In genomic region chr7:126775978-126776234, GRCm38 (mm10) we compare ENCODE assay signal across 8 mouse cellular contexts. TPM values are rescaled to one million over a fixed set of nuclear protein-coding genes. Genes with fewer than 3 reads are reported as not detected.
DNase-seq lines count a peak whose midpoint lies in the region; ATAC-seq and TF ChIP-seq lines count a peak whose summit lies in the region.

No protein-coding gene starts in this region.

- TF ChIP-seq CTCF in lung, adult 2 months (IDR thresholded peaks at IDR 0.05; ENCODE audit: insufficient read depth, low read length), result no peak

- peak overlapping the region; percentile 84 for H3K27ac ChIP-seq in lung, embryonic 15.5 days
- peak overlapping the region; percentile 94 for H3K27ac ChIP-seq in liver, embryonic 13.5 days
- peak overlapping the region; percentile 89 for H3K27ac ChIP-seq in stomach, embryonic 16.5 days (ENCODE audit: low read length)

- H3K9me3 ChIP-seq in lung, embryonic 15.5 days, result no peaks in the 10 kb centered on the region
- no peaks in the 10 kb centered on the region for H3K9me3 ChIP-seq in liver, embryonic 13.5 days (replicated peaks)
- no peaks in the 10 kb centered on the region for H3K9me3 ChIP-seq in stomach, embryonic 16.5 days (replicated peaks; ENCODE audit: control insufficient read depth, low read length)

- peaks cover 23% of the 10 kb centered on the region for H3K36me3 ChIP-seq in lung, embryonic 15.5 days
- H3K36me3 ChIP-seq in liver, embryonic 13.5 days, result peaks cover 16% of the 10 kb centered on the region
- no peaks in the 10 kb centered on the region for H3K36me3 ChIP-seq in stomach, embryonic 16.5 days (ENCODE audit: control insufficient read depth, insufficient read depth, low read length)

- H3K9ac ChIP-seq in lung, embryonic 15.5 days, result no peak overlapping the region
- peak overlapping the region; percentile 51; the same call in 1 of the 2 replicates for H3K9ac ChIP-seq in liver, embryonic 13.5 days
- H3K9ac ChIP-seq in stomach, embryonic 16.5 days (ENCODE audit: low read length), result peak overlapping the region; percentile 88; the same call in 1 of the 2 replicates

- H3K4me2 ChIP-seq in lung, embryonic 15.5 days, result peak overlapping the region; percentile 95
- peak overlapping the region; percentile 95 for H3K4me2 ChIP-seq in liver, embryonic 13.5 days
- H3K4me2 ChIP-seq in stomach, embryonic 16.5 days (ENCODE audit: low read depth, low read length), result peak overlapping the region; percentile 95

- H3K4me1 ChIP-seq in lung, embryonic 15.5 days, result peaks cover 51% of the 10 kb centered on the region
- H3K4me1 ChIP-seq in lung, adult 2 months (ENCODE audit: control insufficient read depth, insufficient read depth, low read length), result peaks cover 34% of the 10 kb centered on the region
- H3K4me1 ChIP-seq in liver, embryonic 13.5 days (replicated peaks), result peaks cover 62% of the 10 kb centered on the region
- peaks cover 25% of the 10 kb centered on the region for H3K4me1 ChIP-seq in stomach, embryonic 16.5 days (ENCODE audit: control insufficient read depth, insufficient read depth, low read length)

- TF ChIP-seq POLR2A in lung, adult 2 months (IDR thresholded peaks at IDR 0.05; ENCODE audit: borderline replicate concordance, extremely low read depth, low read depth, low read length), result no peak

- peak overlapping the region; percentile 77; the same call in 1 of the 2 replicates for H3K4me3 ChIP-seq in lung, embryonic 15.5 days
- no peak overlapping the region for H3K4me3 ChIP-seq in lung, adult 2 months (replicated peaks; ENCODE audit: extremely low read depth, low read depth, low read length)
- H3K4me3 ChIP-seq in liver, embryonic 13.5 days (replicated peaks), result peak overlapping the region; percentile 85; the same call in 1 of the 2 replicates
- no peak overlapping the region for H3K4me3 ChIP-seq in stomach, embryonic 16.5 days (replicated peaks; ENCODE audit: low read length)

- no peaks in the 10 kb centered on the region for H3K27me3 ChIP-seq in lung, embryonic 15.5 days
- H3K27me3 ChIP-seq in liver, embryonic 13.5 days, result no peaks in the 10 kb centered on the region
- no peaks in the 10 kb centered on the region for H3K27me3 ChIP-seq in stomach, embryonic 16.5 days (ENCODE audit: control insufficient read depth, insufficient read depth, low read length)

- WGBS in lung, embryonic 15.5 days, result 54% methylated on average over 3 of the region's 3 CpGs
- 56% methylated on average over 3 of the region's 3 CpGs for WGBS in lung, adult 2 months
- 68% methylated on average over 3 of the region's 3 CpGs for WGBS in liver, embryonic 13.5 days (ENCODE audit: insufficient replicate concordance)
- WGBS in stomach, embryonic 16.5 days, result 53% methylated on average over 3 of the region's 3 CpGs

- DNase-seq in cerebellum, adult 11-12 months, result peak; percentile 50
- DNase-seq in cerebellum, postnatal 4 days (ENCODE audit: low spot score in 2 of 2), result no peak
- no peak for DNase-seq in lung, adult 2 months
- DNase-seq in liver, embryonic 13.5 days, result no peak
- no peak for DNase-seq in layer of hippocampus, adult 11-12 months (ENCODE audit: low spot score)
- no peak for DNase-seq in frontal cortex, postnatal 36 days (ENCODE audit: low spot score in 2 of 2)

- no peak for ATAC-seq in lung, embryonic 15.5 days (ENCODE audit: borderline replicate concordance, extremely low read depth, low FRiP score, low TSS enrichment)
- no peak for ATAC-seq in liver, embryonic 13.5 days (ENCODE audit: low read depth)
- ATAC-seq in stomach, embryonic 16.5 days (ENCODE audit: insufficient read depth, low FRiP score), result no peak

RNA-seq across cellular contexts. Expression of gene Ypel3, which starts 0.8 kb away (rescaled TPM):
- polyA plus RNA-seq in lung, embryonic 15.5 days (2015; fragmentation: Nextera tagmentation; extraction: Ambion mirVana), result 90.3 and 96.2 TPM in 2 replicates
- 390 and 597 TPM in 2 replicates for polyA plus RNA-seq in lung, adult 2 months (2012; rRNA removed)
- polyA plus RNA-seq in liver, embryonic 13.5 days (2015; fragmentation: Nextera tagmentation; extraction: Ambion mirVana), result 68.4 and 77.3 TPM in 2 replicates
- 60.6 and 65.9 TPM in 2 replicates for polyA plus RNA-seq in stomach, embryonic 16.5 days (2015; fragmentation: Nextera tagmentation; extraction: Ambion mirVana)

RNA-seq across cellular contexts. Expression of gene Tbx6, which starts 5.4 kb away (rescaled TPM):
- 0.26 and 0.51 TPM in 2 replicates for polyA plus RNA-seq in lung, embryonic 15.5 days (2015; fragmentation: Nextera tagmentation; extraction: Ambion mirVana)
- 8.7 and 9.5 TPM in 2 replicates for polyA plus RNA-seq in lung, adult 2 months (2012; rRNA removed)
- polyA plus RNA-seq in liver, embryonic 13.5 days (2015; fragmentation: Nextera tagmentation; extraction: Ambion mirVana), result 0.35 and 0.45 TPM in 2 replicates
- polyA plus RNA-seq in stomach, embryonic 16.5 days (2015; fragmentation: Nextera tagmentation; extraction: Ambion mirVana), result 0.27 and 0.47 TPM in 2 replicates

RNA-seq across cellular contexts. Expression of gene Gdpd3, which starts 9.8 kb away (rescaled TPM):
- polyA plus RNA-seq in lung, embryonic 15.5 days (2015; fragmentation: Nextera tagmentation; extraction: Ambion mirVana), result 2.5 and 2.8 TPM in 2 replicates
- 18.4 and 35.7 TPM in 2 replicates for polyA plus RNA-seq in lung, adult 2 months (2012; rRNA removed)
- 0.37 and 0.64 TPM in 2 replicates for polyA plus RNA-seq in liver, embryonic 13.5 days (2015; fragmentation: Nextera tagmentation; extraction: Ambion mirVana)
- 11.1 and 15.4 TPM in 2 replicates for polyA plus RNA-seq in stomach, embryonic 16.5 days (2015; fragmentation: Nextera tagmentation; extraction: Ambion mirVana)

RNA-seq across cellular contexts. Expression of gene Ppp4c, which starts 16.4 kb away (rescaled TPM):
- 260 and 262 TPM in 2 replicates for polyA plus RNA-seq in lung, embryonic 15.5 days (2015; fragmentation: Nextera tagmentation; extraction: Ambion mirVana)
- polyA plus RNA-seq in lung, adult 2 months (2012; rRNA removed), result 135 and 156 TPM in 2 replicates
- 133 and 141 TPM in 2 replicates for polyA plus RNA-seq in liver, embryonic 13.5 days (2015; fragmentation: Nextera tagmentation; extraction: Ambion mirVana)
- polyA plus RNA-seq in stomach, embryonic 16.5 days (2015; fragmentation: Nextera tagmentation; extraction: Ambion mirVana), result 180 and 192 TPM in 2 replicates

RNA-seq across cellular contexts. Expression of gene Mapk3, which starts 16.5 kb away (rescaled TPM):
- 132 and 135 TPM in 2 replicates for polyA plus RNA-seq in lung, embryonic 15.5 days (2015; fragmentation: Nextera tagmentation; extraction: Ambion mirVana)
- 500 and 548 TPM in 2 replicates for polyA plus RNA-seq in lung, adult 2 months (2012; rRNA removed)
- 19.0 and 19.3 TPM in 2 replicates for polyA plus RNA-seq in liver, embryonic 13.5 days (2015; fragmentation: Nextera tagmentation; extraction: Ambion mirVana)
- polyA plus RNA-seq in stomach, embryonic 16.5 days (2015; fragmentation: Nextera tagmentation; extraction: Ambion mirVana), result 94.8 and 109 TPM in 2 replicates

Comparison
In these comparisons a context has a peak if more than half of its experiments do, and no peak if none do; other contexts are left out.
1. H3K4me3 ChIP-seq: peak in lung, embryonic 15.5 days (single experiment) and liver, embryonic 13.5 days (single experiment); none in lung, adult 2 months (single experiment) and stomach, embryonic 16.5 days (single experiment).
2. Peak in every context shown above with its lines, with median percentiles within 50 percentile points of each other: H3K27ac ChIP-seq and H3K4me2 ChIP-seq.